Mouse (Mus musculus): ENCODE results near the gene Ppip5k2. TPM values are rescaled to one million over a fixed set of nuclear protein-coding genes. Genes with fewer than 3 reads are reported as not detected.

The Ppip5k2 gene
- total and polyA plus RNA-seq, 2 experiments from 2014 or later, result 37.0 to 56.0 TPM

DNA sequence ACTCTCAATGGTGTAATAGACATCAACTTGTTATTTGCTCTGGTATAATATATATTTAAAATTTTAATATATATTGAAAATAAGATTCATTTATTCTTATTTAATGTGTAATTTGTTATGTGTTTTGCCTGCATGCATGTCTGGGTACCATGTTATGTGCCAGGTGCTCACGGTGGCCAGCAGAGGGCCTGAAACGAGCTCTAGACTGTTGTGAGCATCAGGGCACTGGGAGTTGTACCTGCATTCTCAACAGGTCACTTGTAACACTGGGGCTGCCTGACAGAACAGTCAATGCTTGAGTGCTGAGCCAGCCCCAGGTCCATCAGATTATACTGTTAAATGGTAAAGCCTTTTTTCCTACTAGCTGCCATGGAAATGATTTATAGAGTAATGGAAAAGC lies 43.5 kb downstream of the Ppip5k2 start:
- H3K9ac ChIP-seq (replicated peaks; ENCODE audit: low read length, poor library complexity, severe bottlenecking), result no peak overlapping the region
- peaks cover 14% of the 10 kb centered on the region; the same call in 1 of the 2 replicates for H3K36me3 ChIP-seq (ENCODE audit: insufficient read depth, low read length)
- peak; percentile 59 for TF ChIP-seq CTCF (IDR thresholded peaks at IDR 0.05)
- no peaks in the 10 kb centered on the region for H3K9me3 ChIP-seq (ENCODE audit: low read length)
- H3K4me1 ChIP-seq (ENCODE audit: insufficient read depth, low read length), result no peaks in the 10 kb centered on the region
- no peak overlapping the region for H3K4me3 ChIP-seq (ENCODE audit: low read depth, low read length)
- no peak overlapping the region for H3K4me2 ChIP-seq (ENCODE audit: low read depth, low read length, poor library complexity, severe bottlenecking)
- no peak for ATAC-seq (ENCODE audit: low FRiP score)
- no peak overlapping the region for H3K27ac ChIP-seq (ENCODE audit: low read depth, low read length)
- 84% methylated on average over 2 of the region's 2 CpGs for WGBS
- H3K27me3 ChIP-seq (ENCODE audit: insufficient read depth, low read length), result no peaks in the 10 kb centered on the region
- DNase-seq (ENCODE audit: low spot score), result no peak

DNA sequence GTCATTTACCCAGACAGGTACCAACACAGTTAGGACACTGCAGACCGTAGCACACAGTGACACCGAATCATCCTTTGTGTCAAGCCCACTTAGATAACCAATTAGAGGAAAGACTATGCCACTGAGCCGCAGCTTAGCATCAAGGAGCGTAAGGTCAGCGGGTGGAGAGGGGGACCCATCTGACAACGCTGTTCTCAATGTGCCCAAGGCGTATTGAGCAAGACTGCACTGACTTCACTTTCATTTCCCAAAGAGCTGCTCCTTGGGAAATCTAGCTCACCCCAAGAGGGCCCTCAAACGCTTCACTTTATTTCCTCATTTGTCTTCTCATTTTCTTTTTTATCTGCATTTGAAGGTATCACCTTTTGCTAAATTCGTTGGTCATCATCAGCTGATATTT lies 51.8 kb downstream of the Ppip5k2 start:
- Histone ChIP-seq H3K4me3 (ENCODE audit: low read depth, low read length) (no peak overlapping the region), H3K9me3 (ENCODE audit: low read length) (no peaks in the 10 kb centered on the region), H3K4me2 (ENCODE audit: low read depth, low read length, poor library complexity, severe bottlenecking) (no peak overlapping the region), H3K36me3 (ENCODE audit: insufficient read depth, low read length) (peaks cover 26% of the 10 kb centered on the region), H3K27ac (ENCODE audit: low read depth, low read length) (no peak overlapping the region), H3K4me1 (ENCODE audit: insufficient read depth, low read length) (no peaks in the 10 kb centered on the region), H3K27me3 (ENCODE audit: insufficient read depth, low read length) (no peaks in the 10 kb centered on the region), H3K9ac (replicated peaks; ENCODE audit: low read length, poor library complexity, severe bottlenecking) (no peak overlapping the region)
- 87% methylated on average over 9 of the region's 9 CpGs for WGBS
- DNase-seq (ENCODE audit: low spot score) (no peak), ATAC-seq (ENCODE audit: low FRiP score) (no peak)
- no peak for TF ChIP-seq CTCF (IDR thresholded peaks at IDR 0.05)

DNA sequence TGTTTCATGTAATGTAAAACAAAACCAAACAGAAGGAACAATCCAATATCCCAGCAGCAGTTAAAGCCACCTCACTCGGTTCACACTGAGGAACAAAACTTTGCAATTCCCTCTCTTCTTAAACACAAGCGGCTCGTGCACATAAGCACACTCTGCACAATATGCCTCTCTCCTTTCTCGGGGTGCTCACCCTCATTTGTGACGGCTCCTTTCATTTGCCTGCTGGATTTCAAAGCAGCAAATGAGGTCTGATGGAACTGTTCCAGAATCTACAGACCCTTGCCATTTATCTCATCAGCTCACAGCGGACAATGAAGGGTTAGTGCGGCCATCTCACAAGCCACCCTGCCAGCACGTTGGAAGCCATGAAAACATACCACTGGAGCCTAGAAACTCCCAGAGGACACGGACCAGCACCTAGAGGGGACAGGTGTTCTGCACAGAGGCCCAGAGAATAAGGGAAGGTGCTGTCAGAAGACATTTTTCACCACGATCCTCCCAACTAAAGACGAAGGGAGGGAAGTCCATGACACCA lies 55.8 kb downstream of the Ppip5k2 start:
- H3K9ac ChIP-seq (replicated peaks; ENCODE audit: low read length, poor library complexity, severe bottlenecking), result no peak overlapping the region
- no peaks in the 10 kb centered on the region for H3K27me3 ChIP-seq (ENCODE audit: insufficient read depth, low read length)
- H3K9me3 ChIP-seq (ENCODE audit: low read length), result no peaks in the 10 kb centered on the region
- H3K4me1 ChIP-seq (ENCODE audit: insufficient read depth, low read length), result no peaks in the 10 kb centered on the region
- ATAC-seq (ENCODE audit: low FRiP score) (no peak), DNase-seq (ENCODE audit: low spot score) (no peak)
- no peak overlapping the region for H3K4me2 ChIP-seq (ENCODE audit: low read depth, low read length, poor library complexity, severe bottlenecking)
- WGBS, result 70% methylated on average over 11 of the region's 11 CpGs
- H3K36me3 ChIP-seq (ENCODE audit: insufficient read depth, low read length), result peaks cover 28% of the 10 kb centered on the region
- H3K4me3 ChIP-seq (ENCODE audit: low read depth, low read length), result no peak overlapping the region
- no peak overlapping the region for H3K27ac ChIP-seq (ENCODE audit: low read depth, low read length)
- TF ChIP-seq CTCF (IDR thresholded peaks at IDR 0.05), result no peak

DNA sequence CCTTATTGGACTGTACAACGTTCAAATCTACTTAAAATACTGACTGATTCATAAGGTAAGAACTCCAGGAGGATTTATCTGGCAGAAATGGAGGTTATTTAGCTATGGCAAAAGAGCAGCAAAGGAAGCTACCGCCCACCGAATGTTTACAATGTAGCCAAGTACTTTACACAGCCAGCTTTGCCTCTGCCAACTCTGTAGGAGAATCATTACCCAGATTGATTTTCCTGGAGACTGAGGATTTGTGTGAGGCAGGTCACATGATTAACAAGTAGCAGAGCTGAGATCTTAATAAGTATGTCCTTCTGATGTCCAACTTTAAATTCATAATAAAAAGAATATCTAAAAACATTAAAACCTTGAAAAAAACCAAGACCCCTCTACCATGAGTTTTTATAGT lies 59.7 kb downstream of the Ppip5k2 start:
- peaks cover 33% of the 10 kb centered on the region for H3K36me3 ChIP-seq (ENCODE audit: insufficient read depth, low read length)
- no peaks in the 10 kb centered on the region for H3K27me3 ChIP-seq (ENCODE audit: insufficient read depth, low read length)
- no peak overlapping the region for H3K4me3 ChIP-seq (ENCODE audit: low read depth, low read length)
- no peaks in the 10 kb centered on the region for H3K4me1 ChIP-seq (ENCODE audit: insufficient read depth, low read length)
- no peak for TF ChIP-seq CTCF (IDR thresholded peaks at IDR 0.05)
- H3K9me3 ChIP-seq (ENCODE audit: low read length), result no peaks in the 10 kb centered on the region
- ATAC-seq (ENCODE audit: low FRiP score) (no peak), DNase-seq (ENCODE audit: low spot score) (no peak)
- WGBS, result 94% methylated on average over 3 of the region's 3 CpGs
- H3K27ac ChIP-seq (ENCODE audit: low read depth, low read length), result no peak overlapping the region
- no peak overlapping the region for H3K9ac ChIP-seq (replicated peaks; ENCODE audit: low read length, poor library complexity, severe bottlenecking)
- no peak overlapping the region for H3K4me2 ChIP-seq (ENCODE audit: low read depth, low read length, poor library complexity, severe bottlenecking)

DNA sequence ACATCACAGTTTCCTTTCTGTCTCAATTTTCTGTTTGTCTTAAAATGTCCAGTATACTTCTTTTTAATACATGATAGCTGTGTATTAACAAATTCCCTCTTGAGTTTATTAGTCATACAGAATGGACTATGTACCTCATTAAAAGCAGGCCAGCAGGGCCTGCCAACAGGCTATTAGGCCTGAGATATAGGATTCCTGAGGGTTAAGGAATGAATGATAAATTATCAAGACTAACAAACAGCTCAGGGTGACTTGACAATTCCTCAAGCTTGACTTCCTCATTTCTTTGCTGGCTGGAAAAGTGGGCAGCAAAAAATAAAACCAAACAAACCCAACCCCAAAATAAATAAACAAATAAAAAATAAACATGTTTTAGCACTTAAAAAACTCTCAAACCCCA lies 64.8 kb downstream of the Ppip5k2 start:
- Histone ChIP-seq H3K27ac (ENCODE audit: low read depth, low read length) (no peak overlapping the region), H3K4me2 (ENCODE audit: low read depth, low read length, poor library complexity, severe bottlenecking) (no peak overlapping the region), H3K4me1 (ENCODE audit: insufficient read depth, low read length) (no peaks in the 10 kb centered on the region), H3K9ac (replicated peaks; ENCODE audit: low read length, poor library complexity, severe bottlenecking) (no peak overlapping the region), H3K4me3 (ENCODE audit: low read depth, low read length) (no peak overlapping the region), H3K27me3 (ENCODE audit: insufficient read depth, low read length) (no peaks in the 10 kb centered on the region), H3K36me3 (ENCODE audit: insufficient read depth, low read length) (peaks cover 20% of the 10 kb centered on the region), H3K9me3 (ENCODE audit: low read length) (no peaks in the 10 kb centered on the region)
- TF ChIP-seq CTCF (IDR thresholded peaks at IDR 0.05), result no peak
- DNase-seq (ENCODE audit: low spot score) (no peak), ATAC-seq (ENCODE audit: low FRiP score) (no peak)

DNA sequence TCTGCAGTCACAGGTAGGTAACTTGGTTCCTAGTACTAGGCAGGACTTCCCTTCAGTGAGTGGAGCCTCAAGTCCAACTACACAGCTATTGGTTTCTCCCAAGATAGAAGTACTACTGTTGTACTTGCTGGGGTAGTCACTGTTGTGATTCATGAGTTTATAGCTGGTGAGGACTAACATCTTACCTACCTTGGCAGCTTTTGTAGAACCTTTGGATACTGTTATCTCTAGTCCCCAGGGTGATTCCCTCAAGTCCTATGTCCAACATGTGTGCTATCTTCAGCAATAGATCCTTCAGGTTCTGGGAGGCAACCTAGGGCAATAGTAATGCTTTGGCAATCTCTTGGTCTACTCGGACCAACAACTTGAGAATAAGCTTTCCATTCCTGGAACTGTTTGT lies 65.6 kb downstream of the Ppip5k2 start:
- Histone ChIP-seq H3K9ac (replicated peaks; ENCODE audit: low read length, poor library complexity, severe bottlenecking) (no peak overlapping the region), H3K36me3 (ENCODE audit: insufficient read depth, low read length) (peaks cover 20% of the 10 kb centered on the region), H3K4me1 (ENCODE audit: insufficient read depth, low read length) (no peaks in the 10 kb centered on the region), H3K9me3 (ENCODE audit: low read length) (no peaks in the 10 kb centered on the region), H3K4me3 (ENCODE audit: low read depth, low read length) (no peak overlapping the region), H3K4me2 (ENCODE audit: low read depth, low read length, poor library complexity, severe bottlenecking) (no peak overlapping the region), H3K27ac (ENCODE audit: low read depth, low read length) (no peak overlapping the region), H3K27me3 (ENCODE audit: insufficient read depth, low read length) (no peaks in the 10 kb centered on the region)
- TF ChIP-seq CTCF (IDR thresholded peaks at IDR 0.05), result no peak
- no peak for ATAC-seq (ENCODE audit: low FRiP score)
- DNase-seq (ENCODE audit: low spot score), result no peak
- 92% methylated on average over 1 of the region's 1 CpGs for WGBS
